Mouse (Mus musculus): ENCODE data around the gene Vamp5. TPM values are rescaled to one million over a fixed set of nuclear protein-coding genes. Genes with fewer than 3 reads are reported as not detected.

Gene Vamp5
- polyA plus RNA-seq, 1 experiment from 2014 or later = 22.2 TPM

DNA sequence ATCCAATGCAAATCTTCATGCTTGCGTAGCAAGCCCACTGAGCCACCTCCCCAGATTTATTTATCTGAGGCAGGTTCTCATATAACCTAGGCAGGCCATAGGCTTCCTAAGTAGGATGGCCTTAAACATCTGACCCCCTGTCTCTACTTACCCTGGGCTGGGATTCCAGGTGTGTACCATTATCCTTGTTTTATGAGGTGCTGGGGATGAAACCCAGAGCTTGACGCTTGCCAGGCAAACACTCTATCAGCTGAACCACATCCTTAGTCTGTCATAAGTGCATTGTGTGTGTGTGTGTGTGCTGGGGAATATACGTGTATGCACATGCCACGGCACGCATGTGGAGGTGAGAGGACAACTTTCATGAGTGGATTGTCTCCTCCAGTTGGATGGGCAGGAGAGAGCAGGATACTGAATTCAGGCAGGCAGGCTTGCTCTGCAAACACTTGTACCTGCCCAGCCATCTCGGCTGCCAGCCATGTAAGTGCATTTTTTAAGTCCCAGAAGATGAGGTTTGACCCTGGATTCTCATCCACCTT is 8.6 kb upstream of the Vamp5 start:
- peak overlapping the region; percentile 89; the same call in 1 of the 2 replicates for H3K27ac ChIP-seq
- no peaks in the 10 kb centered on the region for H3K27me3 ChIP-seq
- no peaks in the 10 kb centered on the region for H3K9me3 ChIP-seq
- peak overlapping the region; percentile 49; the same call in 1 of the 2 replicates for H3K4me3 ChIP-seq
- H3K4me2 ChIP-seq = peak overlapping the region; percentile 61
- H3K36me3 ChIP-seq = peaks cover 23% of the 10 kb centered on the region
- no peak overlapping the region for H3K9ac ChIP-seq
- peaks cover 29% of the 10 kb centered on the region for H3K4me1 ChIP-seq
- WGBS = 53% methylated on average over 6 of the region's 6 CpGs
- ATAC-seq (ENCODE audit: insufficient number of reproducible peaks, low FRiP score, low TSS enrichment, low read depth) = no peak

DNA sequence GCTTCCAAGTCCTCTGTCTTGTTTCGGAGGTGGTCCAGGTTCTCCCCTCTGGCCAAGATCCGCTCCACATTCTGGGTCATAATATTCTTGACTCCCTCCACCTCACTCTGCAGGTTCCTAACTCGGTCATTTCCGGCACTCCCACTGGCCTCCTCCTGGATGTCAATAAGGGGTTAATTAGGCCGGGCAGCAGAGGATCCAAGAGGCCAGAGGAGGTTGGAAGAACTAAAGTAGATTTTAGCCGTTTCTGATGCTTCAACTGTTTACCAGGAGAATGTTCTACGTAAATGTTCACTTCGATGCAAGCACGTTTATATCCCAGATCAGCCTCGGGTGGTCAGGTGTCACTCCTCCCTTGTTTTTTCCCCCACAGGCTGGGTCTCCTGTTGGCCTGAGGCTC is 8.0 kb upstream of the Vamp5 start:
- 53% methylated on average over 10 of the region's 10 CpGs for WGBS
- 0 out of 2 replicates have a peak overlapping the region, but pooled peaks have one; percentile 61 for H3K4me2 ChIP-seq
- no peaks in the 10 kb centered on the region for H3K27me3 ChIP-seq
- peaks cover 29% of the 10 kb centered on the region for H3K4me1 ChIP-seq
- no peak for ATAC-seq (ENCODE audit: insufficient number of reproducible peaks, low FRiP score, low TSS enrichment, low read depth)
- no peak overlapping the region for H3K9ac ChIP-seq
- H3K36me3 ChIP-seq = peaks cover 23% of the 10 kb centered on the region
- H3K27ac ChIP-seq = no peak overlapping the region
- H3K9me3 ChIP-seq = no peaks in the 10 kb centered on the region
- no peak overlapping the region for H3K4me3 ChIP-seq

DNA sequence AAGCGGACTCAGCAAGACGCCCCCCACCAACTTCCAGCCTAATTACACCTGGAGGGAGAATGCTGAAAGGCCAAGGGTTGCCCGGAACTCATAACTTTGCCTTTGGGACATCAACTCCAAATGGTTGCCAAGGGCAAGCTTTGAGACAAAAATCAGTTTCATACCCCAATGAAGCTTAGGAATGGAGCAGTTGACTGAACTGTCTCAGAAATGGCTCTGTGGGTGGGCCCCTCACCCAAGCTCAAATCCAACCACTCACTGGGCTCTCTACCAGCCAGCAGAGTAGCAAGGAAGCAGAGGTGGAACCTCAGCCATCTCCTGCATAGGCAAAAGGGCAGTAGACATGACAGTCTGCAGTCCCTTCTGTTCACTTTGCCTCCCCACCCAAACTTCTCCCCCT is 7.5 kb upstream of the Vamp5 start:
- ATAC-seq (ENCODE audit: insufficient number of reproducible peaks, low FRiP score, low TSS enrichment, low read depth) = no peak
- H3K9ac ChIP-seq = no peak overlapping the region
- H3K4me3 ChIP-seq = no peak overlapping the region
- no peaks in the 10 kb centered on the region for H3K9me3 ChIP-seq
- H3K27ac ChIP-seq = no peak overlapping the region
- H3K36me3 ChIP-seq = peaks cover 23% of the 10 kb centered on the region
- H3K4me2 ChIP-seq = no peak overlapping the region
- 48% methylated on average over 3 of the region's 3 CpGs for WGBS
- H3K4me1 ChIP-seq = peaks cover 29% of the 10 kb centered on the region
- H3K27me3 ChIP-seq = no peaks in the 10 kb centered on the region

DNA sequence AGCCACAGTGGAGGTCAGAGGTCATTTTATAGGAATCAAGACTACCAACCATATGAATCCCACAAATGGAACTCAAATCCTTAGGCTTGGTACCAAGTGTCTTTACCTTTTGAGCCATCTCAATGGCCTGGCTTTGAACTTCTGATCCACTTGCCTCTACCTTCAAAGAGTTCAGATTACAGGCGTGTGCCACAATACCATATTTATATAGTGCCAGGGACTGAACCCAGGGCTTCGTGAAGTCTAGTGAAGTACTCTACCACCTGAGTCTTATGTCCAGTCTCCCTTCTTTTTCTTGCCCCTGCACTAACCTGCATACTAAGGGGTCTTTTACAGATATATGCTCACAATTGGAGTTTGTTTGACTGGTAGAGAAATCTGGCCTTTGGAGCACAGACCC is 6.3 kb upstream of the Vamp5 start:
- Histone ChIP-seq H3K4me1 (peaks cover 29% of the 10 kb centered on the region), H3K27ac (no peak overlapping the region), H3K9me3 (no peaks in the 10 kb centered on the region), H3K27me3 (no peaks in the 10 kb centered on the region), H3K9ac (no peak overlapping the region), H3K4me2 (no peak overlapping the region), H3K4me3 (no peak overlapping the region), H3K36me3 (peaks cover 23% of the 10 kb centered on the region)
- ATAC-seq (ENCODE audit: insufficient number of reproducible peaks, low FRiP score, low TSS enrichment, low read depth) = no peak
- WGBS = 95% methylated on average over 2 of the region's 2 CpGs

DNA sequence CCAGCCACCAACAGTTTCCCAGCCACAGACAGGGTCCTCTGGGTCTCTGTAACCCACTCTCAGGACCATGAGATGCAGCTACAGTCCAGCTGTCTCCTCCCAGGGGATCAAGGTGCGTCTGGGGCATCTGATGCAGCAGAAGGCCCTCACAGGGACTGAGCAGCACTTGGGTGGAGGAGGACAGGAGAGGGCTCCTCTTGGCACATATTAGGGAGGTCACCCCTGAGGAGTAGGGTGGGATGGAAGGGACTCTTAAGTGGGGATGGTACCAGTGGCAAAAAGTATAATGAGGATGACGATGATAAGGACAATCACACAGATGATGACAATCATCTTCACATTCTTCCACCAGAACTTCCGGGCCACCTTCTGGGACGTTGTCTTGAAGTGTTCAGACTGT is 5.0 kb upstream of the Vamp5 start:
- peaks cover 23% of the 10 kb centered on the region for H3K36me3 ChIP-seq
- no peaks in the 10 kb centered on the region for H3K9me3 ChIP-seq
- H3K4me1 ChIP-seq = peaks cover 24% of the 10 kb centered on the region
- no peak overlapping the region for H3K9ac ChIP-seq
- H3K27ac ChIP-seq = no peak overlapping the region
- ATAC-seq (ENCODE audit: insufficient number of reproducible peaks, low FRiP score, low TSS enrichment, low read depth) = no peak
- H3K4me2 ChIP-seq = no peak overlapping the region
- H3K27me3 ChIP-seq = no peaks in the 10 kb centered on the region
- H3K4me3 ChIP-seq = no peak overlapping the region
- WGBS = 83% methylated on average over 4 of the region's 4 CpGs

DNA sequence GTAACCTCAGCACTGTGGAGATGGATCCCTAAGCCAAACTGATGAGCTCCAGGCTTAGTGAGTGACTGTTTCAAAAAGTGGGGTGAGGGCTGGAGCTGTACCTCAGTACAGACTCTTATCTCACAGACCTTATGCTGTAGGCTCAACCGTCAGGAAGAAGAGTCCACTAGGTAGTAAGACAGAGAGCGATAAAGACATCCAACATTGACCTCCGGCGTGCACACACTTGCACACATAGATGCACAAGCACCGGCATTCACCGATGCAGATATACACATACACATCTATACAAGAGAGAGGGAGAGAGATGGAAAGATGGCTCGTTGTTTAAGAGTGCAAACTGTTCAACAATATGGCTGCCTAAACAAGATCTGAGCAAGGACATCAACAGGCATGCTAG is 3.7 kb upstream of the Vamp5 start:
- H3K36me3 ChIP-seq = peaks cover 23% of the 10 kb centered on the region
- 92% methylated on average over 7 of the region's 7 CpGs for WGBS
- no peak overlapping the region for H3K9ac ChIP-seq
- H3K4me1 ChIP-seq = peaks cover 25% of the 10 kb centered on the region
- no peaks in the 10 kb centered on the region for H3K27me3 ChIP-seq
- H3K4me3 ChIP-seq = no peak overlapping the region
- no peak overlapping the region for H3K4me2 ChIP-seq
- H3K9me3 ChIP-seq = no peaks in the 10 kb centered on the region
- H3K27ac ChIP-seq = no peak overlapping the region
- ATAC-seq (ENCODE audit: insufficient number of reproducible peaks, low FRiP score, low TSS enrichment, low read depth) = no peak

DNA sequence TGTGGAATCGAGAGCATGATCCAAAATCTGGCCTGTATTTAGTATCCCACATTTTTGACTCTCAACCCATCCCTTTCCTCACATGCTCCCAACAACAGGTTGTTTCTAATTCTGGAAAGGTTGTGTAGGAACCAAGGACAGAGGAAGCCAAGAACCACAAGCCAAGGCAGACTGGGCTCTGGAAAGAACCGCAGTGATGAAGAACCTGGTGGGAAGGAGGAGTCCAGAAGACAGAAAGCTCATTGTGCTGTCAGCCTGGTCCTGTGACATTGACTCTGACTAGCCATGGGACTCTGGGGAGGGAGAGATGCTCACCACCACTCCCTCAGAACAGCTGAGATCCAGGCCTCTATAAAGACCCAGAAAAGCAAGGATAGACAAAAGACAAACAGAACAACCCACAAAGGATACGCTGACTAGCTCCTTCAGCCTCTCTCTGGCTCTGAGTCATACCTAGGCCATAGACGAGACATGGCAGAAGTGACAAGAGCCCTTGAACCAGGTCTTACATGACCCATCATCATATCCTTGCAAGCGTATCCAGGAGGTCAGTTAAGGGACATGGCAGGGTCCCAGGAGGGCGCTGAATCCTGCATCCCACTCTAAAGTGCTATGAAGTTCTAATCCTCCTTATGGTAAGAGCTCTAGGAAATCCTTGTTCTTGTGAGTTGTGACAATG is 3.0 kb upstream of the Vamp5 start:
- Histone ChIP-seq H3K9me3 (no peaks in the 10 kb centered on the region), H3K4me3 (no peak overlapping the region), H3K4me1 (peaks cover 18% of the 10 kb centered on the region; the same call in 1 of the 2 replicates), H3K4me2 (no peak overlapping the region), H3K27me3 (no peaks in the 10 kb centered on the region), H3K9ac (no peak overlapping the region), H3K36me3 (peaks cover 23% of the 10 kb centered on the region), H3K27ac (no peak overlapping the region)
- 84% methylated on average over 6 of the region's 6 CpGs for WGBS
- no peak for ATAC-seq (ENCODE audit: insufficient number of reproducible peaks, low FRiP score, low TSS enrichment, low read depth)

DNA sequence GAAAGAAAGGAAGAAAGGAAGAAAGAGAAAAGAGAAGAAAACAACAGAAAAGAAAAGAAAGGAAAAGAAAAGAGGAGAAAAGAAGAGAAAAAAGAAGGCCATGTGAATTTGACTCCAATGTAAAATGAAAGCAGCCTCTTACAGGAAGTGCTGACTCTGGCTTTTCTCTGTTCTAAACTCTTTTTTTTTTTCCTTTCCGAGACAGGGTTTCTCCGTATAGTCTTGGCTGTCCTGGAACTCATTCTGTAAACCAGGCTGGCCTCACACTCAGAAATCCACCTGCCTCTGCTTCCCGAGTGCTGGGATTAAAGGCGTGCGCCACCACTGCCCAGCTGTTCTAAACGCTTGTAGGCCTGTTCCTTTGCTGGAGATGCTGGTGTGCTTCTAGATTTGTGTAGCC is 2.2 kb upstream of the Vamp5 start:
- Histone ChIP-seq H3K4me3 (no peak overlapping the region), H3K4me2 (no peak overlapping the region), H3K36me3 (peaks cover 23% of the 10 kb centered on the region), H3K9ac (no peak overlapping the region), H3K4me1 (peaks cover 11% of the 10 kb centered on the region; the same call in 1 of the 2 replicates), H3K9me3 (no peaks in the 10 kb centered on the region), H3K27me3 (no peaks in the 10 kb centered on the region), H3K27ac (no peak overlapping the region)
- no peak for ATAC-seq (ENCODE audit: insufficient number of reproducible peaks, low FRiP score, low TSS enrichment, low read depth)
- 76% methylated on average over 6 of the region's 6 CpGs for WGBS

DNA sequence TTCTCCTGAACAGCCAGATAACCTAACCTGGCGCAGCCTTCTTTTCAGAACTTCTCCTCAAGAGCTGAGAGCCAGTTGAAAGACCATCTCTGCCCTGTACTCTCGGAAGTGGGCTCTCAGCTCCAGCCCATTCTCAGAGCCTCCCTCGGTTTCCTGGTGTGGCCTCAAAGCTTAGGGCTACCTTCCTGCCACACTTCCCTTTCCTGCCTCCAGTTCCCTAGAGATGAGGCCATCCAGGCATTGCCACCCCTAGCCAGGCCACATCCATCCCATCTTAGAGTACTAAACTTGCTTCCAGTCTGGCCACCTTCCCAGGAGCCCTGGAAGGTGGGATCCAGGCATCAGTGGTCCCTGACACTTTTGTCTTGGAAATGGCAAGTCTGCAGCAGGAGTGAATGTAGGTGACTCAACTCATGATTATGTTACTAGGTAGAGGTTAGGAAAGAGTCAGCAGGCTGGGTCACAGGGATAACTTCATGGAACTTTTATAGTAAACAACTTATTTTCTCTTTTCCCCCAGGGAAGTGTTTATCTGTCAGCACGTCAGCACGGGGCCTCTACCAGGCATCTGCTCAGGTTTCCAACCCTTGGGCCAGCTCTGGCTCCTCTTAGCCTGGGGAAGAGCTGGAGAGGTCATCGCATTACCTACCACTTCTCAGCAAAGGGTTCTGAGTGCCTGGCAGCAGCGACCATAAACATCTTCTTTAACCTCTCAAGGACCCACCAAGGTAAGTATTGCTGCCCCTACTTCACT is 714 bp downstream of the Vamp5 start:
- Histone ChIP-seq H3K27me3 (no peaks in the 10 kb centered on the region), H3K9ac (peak overlapping the region; percentile 44; the same call in 1 of the 2 replicates), H3K4me2 (peak overlapping the region; percentile 77), H3K4me3 (peak overlapping the region; percentile 55), H3K27ac (peak overlapping the region; percentile 51), H3K36me3 (peaks cover under 1% of the 10 kb centered on the region; the same call in 1 of the 2 replicates), H3K9me3 (no peaks in the 10 kb centered on the region), H3K4me1 (peaks cover 10% of the 10 kb centered on the region; the same call in 1 of the 2 replicates)
- no peak for ATAC-seq (ENCODE audit: insufficient number of reproducible peaks, low FRiP score, low TSS enrichment, low read depth)
- 43% methylated on average over 7 of the region's 7 CpGs for WGBS

DNA sequence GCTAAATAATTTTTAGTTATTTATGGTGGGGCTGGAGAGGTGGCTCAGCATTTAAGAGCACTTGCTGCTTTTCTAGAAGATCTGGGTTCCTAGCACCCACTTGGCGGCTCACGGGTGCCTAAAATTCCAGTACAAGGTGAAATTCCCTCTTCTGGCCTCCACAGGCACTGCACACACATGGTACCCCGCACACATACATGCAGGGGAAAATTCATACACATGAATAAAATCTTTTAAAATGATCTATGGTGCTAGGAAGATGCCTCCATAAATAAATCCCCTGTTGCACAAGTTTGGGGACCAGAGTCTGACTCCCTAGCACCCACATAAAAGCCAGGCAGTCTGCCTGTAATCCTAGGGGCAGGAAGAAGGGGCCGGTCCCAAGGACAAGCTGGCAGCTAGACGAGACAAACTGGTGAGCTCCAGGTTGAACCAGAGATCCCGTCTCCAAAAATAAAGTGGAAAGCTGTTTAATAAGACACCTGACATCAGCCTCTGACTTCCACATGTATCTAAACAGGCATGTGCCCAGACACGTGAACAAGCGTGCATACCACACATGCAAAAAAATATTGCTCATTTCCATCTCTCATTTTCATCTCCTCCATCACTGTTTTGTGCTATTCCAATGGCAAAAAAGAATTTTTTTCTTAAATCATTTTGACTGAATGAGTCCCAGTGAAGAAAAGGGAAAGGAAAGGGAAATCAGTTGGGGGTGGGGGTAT is 1.6 kb downstream of the Vamp5 start:
- no peak overlapping the region for H3K4me3 ChIP-seq
- no peak for ATAC-seq (ENCODE audit: insufficient number of reproducible peaks, low FRiP score, low TSS enrichment, low read depth)

DNA sequence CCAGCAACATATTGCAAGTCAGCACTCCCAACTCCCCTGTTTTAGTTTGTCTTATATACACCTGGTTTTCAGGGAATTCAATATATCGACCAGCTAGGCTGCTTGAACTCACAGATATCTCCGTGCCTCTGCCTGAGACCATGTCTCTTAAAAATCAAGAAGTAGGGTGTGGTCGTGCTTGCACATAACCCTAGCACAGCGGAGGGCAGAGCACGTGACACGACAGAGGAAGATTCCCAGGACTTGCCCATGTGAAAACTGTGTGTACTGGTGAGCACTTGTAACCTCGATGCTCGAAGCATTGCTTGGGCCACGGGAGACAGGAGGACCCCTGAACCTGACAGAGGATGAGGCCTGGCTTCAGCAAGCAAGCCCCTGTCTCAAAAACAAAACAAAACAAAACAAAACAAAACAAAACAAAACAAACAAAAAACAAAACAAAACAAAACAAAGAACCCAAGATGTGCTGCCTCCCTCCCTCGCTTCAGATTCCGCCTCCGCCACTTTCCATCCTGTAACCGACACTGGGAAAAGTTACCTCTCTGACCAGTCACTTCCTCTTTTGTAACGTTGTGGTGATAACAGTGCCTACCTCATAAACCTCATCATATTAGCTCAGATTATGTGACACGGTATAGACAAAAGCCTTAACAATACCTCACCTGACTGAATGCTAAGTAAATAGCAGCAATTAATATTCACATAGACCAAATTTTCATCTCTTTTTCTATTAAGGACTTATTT is 5.3 kb downstream of the Vamp5 start:
- Histone ChIP-seq H3K4me3 (no peak overlapping the region), H3K27me3 (no peaks in the 10 kb centered on the region), H3K9ac (no peak overlapping the region), H3K4me2 (no peak overlapping the region), H3K9me3 (no peaks in the 10 kb centered on the region), H3K36me3 (no peaks in the 10 kb centered on the region), H3K4me1 (peaks cover 16% of the 10 kb centered on the region; the same call in 1 of the 2 replicates), H3K27ac (no peak overlapping the region)
- ATAC-seq (ENCODE audit: insufficient number of reproducible peaks, low FRiP score, low TSS enrichment, low read depth) = no peak
- WGBS = 79% methylated on average over 15 of the region's 15 CpGs

More for the DNA sequence above, 1.6 kb downstream of the Vamp5 start:
- Histone ChIP-seq H3K27ac (no peak overlapping the region), H3K4me2 (no peak overlapping the region), H3K9ac (no peak overlapping the region), H3K4me1 (peaks cover 10% of the 10 kb centered on the region; the same call in 1 of the 2 replicates), H3K9me3 (no peaks in the 10 kb centered on the region), H3K27me3 (no peaks in the 10 kb centered on the region), H3K36me3 (no peaks in the 10 kb centered on the region; the same call in 1 of the 2 replicates)
- 84% methylated on average over 8 of the region's 8 CpGs for WGBS

Measured in limb, embryonic 15.5 days (tissue).